Mouse (Mus musculus): Measurements from ENCODE around the gene Tmprss4. TPM values are rescaled to one million over a fixed set of nuclear protein-coding genes. Genes with fewer than 3 reads are reported as not detected.

Gene Tmprss4
- polyA plus RNA-seq (2016; fragmentation: Nextera tagmentation; extraction: Ambion mirVana), result not detected in 2 replicates

- H3K9ac ChIP-seq (replicated peaks), result no peak within 1 kb of the TSS
- H3K9me3 ChIP-seq, result no peaks in the 10 kb centered on the region
- H3K4me1 ChIP-seq (replicated peaks), result peaks cover 6% of the 10 kb centered on the region; the same call in 1 of the 2 replicates
- no peak for ATAC-seq (ENCODE audit: insufficient number of reproducible peaks, insufficient read depth, low FRiP score, low TSS enrichment, low read depth)
- no peak within 1 kb of the TSS for H3K4me2 ChIP-seq
- H3K27me3 ChIP-seq, result no peaks in the 10 kb centered on the region
- H3K36me3 ChIP-seq, result no peaks in the 10 kb centered on the region
- H3K4me3 ChIP-seq (replicated peaks), result no peak within 1 kb of the TSS
- no peak within 1 kb of the TSS for H3K27ac ChIP-seq
- WGBS, result 59% methylated on average over 8 of the region's 8 CpGs
Observed at GRCm38 (mm10) chr9:45203797-45204410, at the start of gene Tmprss4. Tmprss4 (minus strand) TSS chr9:45204092.

- no peak overlapping the region for H3K4me2 ChIP-seq
- no peaks in the 10 kb centered on the region for H3K9me3 ChIP-seq
- WGBS, result 75% methylated on average over 6 of the region's 6 CpGs
- H3K27ac ChIP-seq, result no peak overlapping the region
- H3K4me1 ChIP-seq (replicated peaks), result no peaks in the 10 kb centered on the region
- H3K27me3 ChIP-seq, result peaks cover 5% of the 10 kb centered on the region
- no peak for ATAC-seq (ENCODE audit: insufficient number of reproducible peaks, insufficient read depth, low FRiP score, low TSS enrichment, low read depth)
- H3K4me3 ChIP-seq (replicated peaks), result no peak overlapping the region
- H3K9ac ChIP-seq (replicated peaks), result no peak overlapping the region
- H3K36me3 ChIP-seq, result no peaks in the 10 kb centered on the region
Observed at GRCm38 (mm10) chr9:45252395-45252794, 48.5 kb upstream of the Tmprss4 start.

GRCm38 (mm10) chr9:45251990-45252389 lies 48.1 kb upstream of the Tmprss4 start:
- Histone ChIP-seq H3K36me3 (no peaks in the 10 kb centered on the region), H3K27ac (no peak overlapping the region), H3K4me2 (no peak overlapping the region), H3K4me3 (replicated peaks) (no peak overlapping the region), H3K27me3 (peaks cover 5% of the 10 kb centered on the region), H3K9me3 (no peaks in the 10 kb centered on the region), H3K9ac (replicated peaks) (no peak overlapping the region), H3K4me1 (replicated peaks) (no peaks in the 10 kb centered on the region)
- ATAC-seq (ENCODE audit: insufficient number of reproducible peaks, insufficient read depth, low FRiP score, low TSS enrichment, low read depth), result no peak
- 57% methylated on average over 4 of the region's 4 CpGs for WGBS

GRCm38 (mm10) chr9:45251281-45251680 lies 47.4 kb upstream of the Tmprss4 start:
- Histone ChIP-seq H3K9me3 (no peaks in the 10 kb centered on the region), H3K27ac (no peak overlapping the region), H3K36me3 (no peaks in the 10 kb centered on the region), H3K27me3 (peaks cover 5% of the 10 kb centered on the region), H3K4me2 (no peak overlapping the region), H3K9ac (replicated peaks) (no peak overlapping the region), H3K4me1 (replicated peaks) (no peaks in the 10 kb centered on the region), H3K4me3 (replicated peaks) (no peak overlapping the region)
- WGBS, result 92% methylated on average over 3 of the region's 3 CpGs
- ATAC-seq (ENCODE audit: insufficient number of reproducible peaks, insufficient read depth, low FRiP score, low TSS enrichment, low read depth), result no peak

- H3K4me3 ChIP-seq (replicated peaks), result no peak overlapping the region
- H3K4me2 ChIP-seq, result no peak overlapping the region
- ATAC-seq (ENCODE audit: insufficient number of reproducible peaks, insufficient read depth, low FRiP score, low TSS enrichment, low read depth), result no peak
- no peak overlapping the region for H3K27ac ChIP-seq
- H3K9me3 ChIP-seq, result no peaks in the 10 kb centered on the region
- H3K4me1 ChIP-seq (replicated peaks), result no peaks in the 10 kb centered on the region
- H3K9ac ChIP-seq (replicated peaks), result no peak overlapping the region
- no peaks in the 10 kb centered on the region for H3K36me3 ChIP-seq
- H3K27me3 ChIP-seq, result no peaks in the 10 kb centered on the region; the same call in 1 of the 2 replicates
- 76% methylated on average over 7 of the region's 7 CpGs for WGBS
Observed at GRCm38 (mm10) chr9:45250306-45250705, 46.4 kb upstream of the Tmprss4 start.

GRCm38 (mm10) chr9:45247536-45247935 lies 43.6 kb upstream of the Tmprss4 start:
- no peaks in the 10 kb centered on the region for H3K4me1 ChIP-seq (replicated peaks)
- no peak overlapping the region for H3K4me3 ChIP-seq (replicated peaks)
- no peak overlapping the region for H3K4me2 ChIP-seq
- H3K27ac ChIP-seq, result no peak overlapping the region
- no peak overlapping the region for H3K9ac ChIP-seq (replicated peaks)
- no peaks in the 10 kb centered on the region; the same call in 1 of the 2 replicates for H3K27me3 ChIP-seq
- no peaks in the 10 kb centered on the region for H3K9me3 ChIP-seq
- H3K36me3 ChIP-seq, result no peaks in the 10 kb centered on the region
- ATAC-seq (ENCODE audit: insufficient number of reproducible peaks, insufficient read depth, low FRiP score, low TSS enrichment, low read depth), result no peak
- 68% methylated on average over 2 of the region's 2 CpGs for WGBS

- WGBS, result 94% methylated on average over 6 of the region's 6 CpGs
- no peak for ATAC-seq (ENCODE audit: insufficient number of reproducible peaks, insufficient read depth, low FRiP score, low TSS enrichment, low read depth)
- Histone ChIP-seq H3K4me2 (no peak overlapping the region), H3K27me3 (no peaks in the 10 kb centered on the region; the same call in 1 of the 2 replicates), H3K4me1 (replicated peaks) (no peaks in the 10 kb centered on the region), H3K9ac (replicated peaks) (no peak overlapping the region), H3K4me3 (replicated peaks) (no peak overlapping the region), H3K36me3 (no peaks in the 10 kb centered on the region), H3K9me3 (no peaks in the 10 kb centered on the region), H3K27ac (no peak overlapping the region)
Observed at GRCm38 (mm10) chr9:45246060-45246459, 42.2 kb upstream of the Tmprss4 start.

GRCm38 (mm10) chr9:45245432-45245831 lies 41.5 kb upstream of the Tmprss4 start:
- no peak overlapping the region for H3K27ac ChIP-seq
- WGBS, result 78% methylated on average over 1 of the region's 1 CpGs
- H3K27me3 ChIP-seq, result no peaks in the 10 kb centered on the region; the same call in 1 of the 2 replicates

GRCm38 (mm10) chr9:45241397-45241796 lies 37.5 kb upstream of the Tmprss4 start:
- Histone ChIP-seq H3K4me3 (replicated peaks) (no peak overlapping the region), H3K27me3 (no peaks in the 10 kb centered on the region), H3K9me3 (no peaks in the 10 kb centered on the region), H3K9ac (replicated peaks) (no peak overlapping the region), H3K4me1 (replicated peaks) (no peaks in the 10 kb centered on the region; the same call in 1 of the 2 replicates), H3K27ac (no peak overlapping the region), H3K4me2 (no peak overlapping the region), H3K36me3 (no peaks in the 10 kb centered on the region)
- 79% methylated on average over 5 of the region's 5 CpGs for WGBS
- no peak for ATAC-seq (ENCODE audit: insufficient number of reproducible peaks, insufficient read depth, low FRiP score, low TSS enrichment, low read depth)

More at GRCm38 (mm10) chr9:45245432-45245831, 41.5 kb upstream of the Tmprss4 start:
- no peak overlapping the region for H3K4me3 ChIP-seq (replicated peaks)
- ATAC-seq (ENCODE audit: insufficient number of reproducible peaks, insufficient read depth, low FRiP score, low TSS enrichment, low read depth), result no peak
- H3K4me1 ChIP-seq (replicated peaks), result no peaks in the 10 kb centered on the region
- no peak overlapping the region for H3K4me2 ChIP-seq
- no peak overlapping the region for H3K9ac ChIP-seq (replicated peaks)
- H3K36me3 ChIP-seq, result no peaks in the 10 kb centered on the region
- H3K9me3 ChIP-seq, result no peaks in the 10 kb centered on the region

GRCm38 (mm10) chr9:45236744-45237143 lies 32.9 kb upstream of the Tmprss4 start:
- Histone ChIP-seq H3K4me1 (replicated peaks) (no peaks in the 10 kb centered on the region; the same call in 1 of the 2 replicates), H3K27ac (no peak overlapping the region), H3K4me3 (replicated peaks) (no peak overlapping the region), H3K36me3 (no peaks in the 10 kb centered on the region), H3K9me3 (no peaks in the 10 kb centered on the region), H3K27me3 (no peaks in the 10 kb centered on the region; the same call in 1 of the 2 replicates), H3K4me2 (no peak overlapping the region), H3K9ac (replicated peaks) (no peak overlapping the region)
- WGBS, result 55% methylated on average over 7 of the region's 7 CpGs
- ATAC-seq (ENCODE audit: insufficient number of reproducible peaks, insufficient read depth, low FRiP score, low TSS enrichment, low read depth), result no peak

- Histone ChIP-seq H3K9ac (replicated peaks) (no peak overlapping the region), H3K9me3 (no peaks in the 10 kb centered on the region), H3K27me3 (no peaks in the 10 kb centered on the region; the same call in 1 of the 2 replicates), H3K4me2 (no peak overlapping the region), H3K27ac (no peak overlapping the region), H3K4me1 (replicated peaks) (no peaks in the 10 kb centered on the region; the same call in 1 of the 2 replicates), H3K36me3 (no peaks in the 10 kb centered on the region), H3K4me3 (replicated peaks) (no peak overlapping the region)
- WGBS, result 80% methylated on average over 6 of the region's 6 CpGs
- no peak for ATAC-seq (ENCODE audit: insufficient number of reproducible peaks, insufficient read depth, low FRiP score, low TSS enrichment, low read depth)
Observed at GRCm38 (mm10) chr9:45235668-45236227, 31.9 kb upstream of the Tmprss4 start.
